Mouse (Mus musculus) large intestine, adult 2 months (tissue): ENCODE data around the gene Kif14. TPM values are rescaled to one million over a fixed set of nuclear protein-coding genes. Genes with fewer than 3 reads are reported as not detected.
"Not testable (repeated sequence)": the region's sequence is repeated elsewhere in the genome, so short reads cannot be mapped to it uniquely, and the experiment has no call there.

Experiments used
- DNase-seq: peaks from one replicate; pipeline ENCODE4 v3.0.0-alpha.2; 2012; ENCODE audit warnings: low read depth, low spot score
- WGBS: fragments of 180-500 bp; shearing (Covaris S2); methylation state at CpG from one replicate; pipeline ENCODE4 v1.1.7; 2018; 5-methylcytosine and 5-hydroxymethylcytosine counted together
- polyA plus RNA-seq: library from polyadenylated mRNA; depleted of rRNA; stranded (reverse); fragments of >200 nt; gene quantifications from 2 replicates; pipeline ENCODE4 v1.2.3, GENCODE M21; 2012

The Kif14 gene
- polyA plus RNA-seq, 1 experiment = 0.77 TPM

GRCm38 (mm10) chr1:136469408-136469807 is 3.3 kb downstream of the Kif14 start:
- DNase-seq = no peak
- 89% methylated on average over 4 of the region's 4 CpGs for WGBS

- WGBS = 68% methylated on average over 6 of the region's 6 CpGs
- DNase-seq = no peak
These were observed 4.3 kb downstream of the Kif14 start for GRCm38 (mm10) chr1:136470471-136470870.

GRCm38 (mm10) chr1:136491681-136492080 is 25.5 kb downstream of the Kif14 start:
- WGBS = 72% methylated on average over 5 of the region's 5 CpGs
- no peak for DNase-seq

- no peak for DNase-seq
- WGBS = 93% methylated on average over 2 of the region's 2 CpGs
These were observed 26.1 kb downstream of the Kif14 start for GRCm38 (mm10) chr1:136492232-136492631.

- no peak for DNase-seq
- 95% methylated on average over 13 of the region's 13 CpGs for WGBS
These were observed 33.2 kb downstream of the Kif14 start for GRCm38 (mm10) chr1:136499317-136499716.

- WGBS = 96% methylated on average over 8 of the region's 8 CpGs
- DNase-seq = no peak
These were observed 36.8 kb downstream of the Kif14 start for GRCm38 (mm10) chr1:136502936-136503335.

- not testable (repeated sequence) for DNase-seq
- 81% methylated on average over 10 of the region's 10 CpGs for WGBS
These were observed 40.1 kb downstream of the Kif14 start for GRCm38 (mm10) chr1:136506255-136506654.

- no peak for DNase-seq
- 51% methylated on average over 6 of the region's 6 CpGs for WGBS
These were observed 46.2 kb downstream of the Kif14 start for GRCm38 (mm10) chr1:136512317-136512716.

GRCm38 (mm10) chr1:136513181-136513580 is 47.0 kb downstream of the Kif14 start:
- WGBS = 81% methylated on average over 11 of the region's 11 CpGs
- DNase-seq = no peak

GRCm38 (mm10) chr1:136518699-136519356 is 52.7 kb downstream of the Kif14 start:
- WGBS = 78% methylated on average over 7 of the region's 7 CpGs
- no peak for DNase-seq

GRCm38 (mm10) chr1:136521363-136521937 is 55.3 kb downstream of the Kif14 start:
- 77% methylated on average over 11 of the region's 11 CpGs for WGBS
- DNase-seq = no peak

- peak; percentile 18 for DNase-seq
- 20% methylated on average over 2 of the region's 2 CpGs for WGBS
These were observed 58.8 kb downstream of the Kif14 start for GRCm38 (mm10) chr1:136524917-136525316.

- no peak for DNase-seq
- 75% methylated on average over 6 of the region's 6 CpGs for WGBS
These were observed 59.7 kb downstream of the Kif14 start for GRCm38 (mm10) chr1:136525818-136526217.

- DNase-seq = no peak
- 77% methylated on average over 16 of the region's 16 CpGs for WGBS
These were observed 61.0 kb downstream of the Kif14 start for GRCm38 (mm10) chr1:136527163-136527562.

GRCm38 (mm10) chr1:136532556-136532955 is 66.4 kb downstream of the Kif14 start:
- 86% methylated on average over 3 of the region's 3 CpGs for WGBS
- DNase-seq = no peak

GRCm38 (mm10) chr1:136536947-136537346 is 70.8 kb downstream of the Kif14 start:
- WGBS = 89% methylated on average over 6 of the region's 6 CpGs
- no peak for DNase-seq

- no peak for DNase-seq
- 79% methylated on average over 4 of the region's 4 CpGs for WGBS
These were observed 72.1 kb downstream of the Kif14 start for GRCm38 (mm10) chr1:136538247-136538646.

- 46% methylated on average over 9 of the region's 9 CpGs for WGBS
- no peak for DNase-seq
These were observed 74.3 kb downstream of the Kif14 start for GRCm38 (mm10) chr1:136540407-136540895.

- WGBS = 58% methylated on average over 12 of the region's 12 CpGs
- no peak for DNase-seq
These were observed 75.7 kb downstream of the Kif14 start for GRCm38 (mm10) chr1:136541618-136542376.

GRCm38 (mm10) chr1:136543920-136544319 is 77.8 kb downstream of the Kif14 start:
- 54% methylated on average over 7 of the region's 7 CpGs for WGBS
- DNase-seq = no peak

- 80% methylated on average over 2 of the region's 2 CpGs for WGBS
These were observed 80.9 kb downstream of the Kif14 start for GRCm38 (mm10) chr1:136547068-136547467.

More at GRCm38 (mm10) chr1:136547068-136547467, 80.9 kb downstream of the Kif14 start:
- DNase-seq = no peak
